Mouse (Mus musculus): ENCODE data around the gene Mgme1. TPM values are rescaled to one million over a fixed set of nuclear protein-coding genes. Genes with fewer than 3 reads are reported as not detected.
A peak's percentile ranks its signal among the peaks of the same experiment; 100 is the strongest.

Mgme1 gene
- polyA plus RNA-seq, 1 experiment from 2014 or later: 24.2 TPM

DNA sequence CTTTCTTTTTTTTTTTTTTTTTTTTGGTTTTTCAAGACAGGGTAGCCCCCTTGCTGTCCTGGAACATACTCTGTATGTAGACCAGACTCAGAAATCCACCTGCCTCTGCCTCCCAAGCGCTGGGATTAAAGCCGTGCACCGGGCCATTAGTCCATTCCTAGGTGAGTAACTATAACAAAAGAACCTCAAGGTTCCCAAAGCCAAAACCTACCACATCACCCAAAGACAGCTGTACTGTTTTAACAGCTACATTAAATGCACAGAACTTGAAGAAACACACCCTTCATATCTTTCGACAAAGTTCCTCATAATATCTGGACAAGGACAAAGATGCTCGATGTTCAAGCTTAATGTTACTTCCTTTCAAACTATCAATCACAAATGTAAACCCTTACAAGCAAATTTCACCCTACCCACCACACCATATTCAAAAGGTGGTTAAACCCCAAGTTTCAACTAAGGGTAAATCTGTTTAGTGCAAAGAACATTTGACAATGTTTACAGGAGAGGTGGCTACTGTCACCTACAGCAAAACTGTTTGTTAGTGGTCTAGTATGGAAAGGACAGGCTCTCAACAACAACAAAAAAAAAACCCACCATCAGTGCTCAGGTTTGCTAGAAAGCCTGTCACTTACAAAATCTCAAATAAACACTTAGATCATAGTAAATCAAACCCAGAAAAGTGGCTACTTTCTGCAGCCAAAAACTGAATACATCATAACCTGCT, 3.3 kb upstream of the Mgme1 start:
- H3K4me3 ChIP-seq (replicated peaks): peak overlapping the region; percentile 81; the same call in 1 of the 2 replicates
- H3K36me3 ChIP-seq: peaks cover 11% of the 10 kb centered on the region
- H3K27me3 ChIP-seq: no peaks in the 10 kb centered on the region
- peaks cover 42% of the 10 kb centered on the region for H3K4me1 ChIP-seq
- 59% methylated on average over 5 of the region's 5 CpGs for WGBS
- H3K27ac ChIP-seq: peak overlapping the region; percentile 41
- no peaks in the 10 kb centered on the region for H3K9me3 ChIP-seq (replicated peaks)
- peak overlapping the region; percentile 95; the same call in 1 of the 2 replicates for H3K9ac ChIP-seq
- ATAC-seq (replicated peaks; ENCODE audit: low FRiP score): no peak
- H3K4me2 ChIP-seq: peak overlapping the region; percentile 68

DNA sequence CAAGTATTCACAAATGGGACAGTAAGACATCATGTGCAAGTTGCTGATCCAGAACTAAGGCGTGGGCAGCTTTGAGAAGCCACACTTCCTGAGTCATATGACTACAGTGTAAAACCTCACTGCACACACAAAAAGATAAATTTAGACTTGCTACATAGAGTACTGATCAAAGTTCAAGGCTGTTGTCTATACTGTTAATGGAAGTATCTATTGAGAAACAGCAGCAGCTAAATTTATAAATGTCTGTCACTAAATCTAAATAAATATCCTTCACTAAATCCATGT, 2.8 kb upstream of the Mgme1 start:
- H3K27me3 ChIP-seq: no peaks in the 10 kb centered on the region
- H3K9ac ChIP-seq: peak overlapping the region; percentile 95; the same call in 1 of the 2 replicates
- H3K4me3 ChIP-seq (replicated peaks): peak overlapping the region; percentile 81; the same call in 1 of the 2 replicates
- 30% methylated on average over 1 of the region's 1 CpGs for WGBS
- peaks cover 42% of the 10 kb centered on the region for H3K4me1 ChIP-seq
- ATAC-seq (replicated peaks; ENCODE audit: low FRiP score): no peak
- peak overlapping the region; percentile 68 for H3K4me2 ChIP-seq
- H3K36me3 ChIP-seq: peaks cover 13% of the 10 kb centered on the region
- H3K27ac ChIP-seq: peak overlapping the region; percentile 41; the same call in 1 of the 2 replicates
- no peaks in the 10 kb centered on the region for H3K9me3 ChIP-seq (replicated peaks)

DNA sequence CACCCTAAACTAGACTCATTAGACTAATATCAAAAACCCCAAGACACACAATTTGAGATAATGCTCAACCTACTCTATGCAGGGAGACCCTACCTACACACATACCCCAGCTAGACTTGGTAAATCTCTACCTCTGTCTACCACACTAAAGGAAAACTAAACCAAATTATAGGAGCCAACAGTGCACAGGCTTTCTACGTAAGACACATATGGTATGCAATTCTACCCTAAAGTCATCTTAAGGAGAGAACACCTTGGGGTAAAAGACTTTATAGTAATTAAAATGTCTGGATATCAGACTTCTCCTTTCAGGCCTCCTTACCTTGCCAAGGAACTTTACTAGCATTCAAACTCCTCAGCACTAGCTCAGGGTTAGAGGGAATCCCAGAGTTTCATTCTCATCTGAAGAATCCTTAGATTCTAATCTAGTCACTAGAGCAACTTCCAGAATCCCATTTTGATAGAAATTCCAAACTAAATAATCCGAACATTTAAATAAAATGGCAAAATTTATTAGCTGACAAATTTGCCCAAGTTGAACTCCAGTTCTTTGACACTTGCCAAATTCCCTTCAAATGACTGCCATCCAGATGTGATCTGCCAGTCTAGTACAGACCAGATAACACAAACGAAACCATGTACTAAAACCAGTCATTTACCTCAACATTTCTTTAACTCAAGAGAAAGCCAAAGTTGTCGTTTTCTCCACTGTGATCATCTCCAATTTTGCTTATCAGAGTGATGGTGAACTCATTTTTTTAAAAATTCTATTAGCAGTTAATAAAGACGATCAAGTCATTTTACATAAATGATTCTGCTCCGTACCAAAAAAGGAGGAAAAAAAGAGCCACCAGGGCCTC, 1.8 kb upstream of the Mgme1 start:
- peak overlapping the region; percentile 81 for H3K4me3 ChIP-seq (replicated peaks)
- peak overlapping the region; percentile 95 for H3K9ac ChIP-seq
- no peaks in the 10 kb centered on the region for H3K9me3 ChIP-seq (replicated peaks)
- no peak overlapping the region; the same call in 1 of the 2 replicates for H3K27ac ChIP-seq
- peaks cover 13% of the 10 kb centered on the region for H3K36me3 ChIP-seq
- 9% methylated on average over 6 of the region's 6 CpGs for WGBS
- peaks cover 41% of the 10 kb centered on the region for H3K4me1 ChIP-seq
- no peaks in the 10 kb centered on the region for H3K27me3 ChIP-seq
- ATAC-seq (replicated peaks; ENCODE audit: low FRiP score): no peak
- peak overlapping the region; percentile 68 for H3K4me2 ChIP-seq

DNA sequence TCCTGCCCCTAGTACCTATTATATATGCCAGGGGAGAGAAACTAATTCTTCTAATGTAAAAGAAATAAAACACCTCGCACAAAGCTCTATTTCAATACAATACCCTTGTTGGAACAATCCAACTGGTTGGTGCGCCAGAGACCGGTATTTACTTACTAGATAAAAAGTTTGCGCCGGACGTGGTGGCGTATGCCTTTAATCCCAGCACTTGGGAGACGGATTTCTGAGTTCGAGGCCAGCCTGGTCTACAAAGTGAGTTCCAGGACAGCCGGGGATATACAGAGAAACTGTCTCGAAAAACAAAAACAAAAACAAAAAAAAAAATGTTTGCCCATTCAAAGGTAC, 1.2 kb upstream of the Mgme1 start:
- no peak overlapping the region for H3K27ac ChIP-seq
- H3K4me2 ChIP-seq: peak overlapping the region; percentile 68
- under 1% methylated on average over 11 of the region's 11 CpGs for WGBS
- ATAC-seq (replicated peaks; ENCODE audit: low FRiP score): no peak
- H3K36me3 ChIP-seq: peaks cover 10% of the 10 kb centered on the region
- H3K27me3 ChIP-seq: no peaks in the 10 kb centered on the region
- no peaks in the 10 kb centered on the region for H3K9me3 ChIP-seq (replicated peaks)
- H3K4me1 ChIP-seq: peaks cover 43% of the 10 kb centered on the region
- H3K9ac ChIP-seq: peak overlapping the region; percentile 95
- H3K4me3 ChIP-seq (replicated peaks): peak overlapping the region; percentile 81

DNA sequence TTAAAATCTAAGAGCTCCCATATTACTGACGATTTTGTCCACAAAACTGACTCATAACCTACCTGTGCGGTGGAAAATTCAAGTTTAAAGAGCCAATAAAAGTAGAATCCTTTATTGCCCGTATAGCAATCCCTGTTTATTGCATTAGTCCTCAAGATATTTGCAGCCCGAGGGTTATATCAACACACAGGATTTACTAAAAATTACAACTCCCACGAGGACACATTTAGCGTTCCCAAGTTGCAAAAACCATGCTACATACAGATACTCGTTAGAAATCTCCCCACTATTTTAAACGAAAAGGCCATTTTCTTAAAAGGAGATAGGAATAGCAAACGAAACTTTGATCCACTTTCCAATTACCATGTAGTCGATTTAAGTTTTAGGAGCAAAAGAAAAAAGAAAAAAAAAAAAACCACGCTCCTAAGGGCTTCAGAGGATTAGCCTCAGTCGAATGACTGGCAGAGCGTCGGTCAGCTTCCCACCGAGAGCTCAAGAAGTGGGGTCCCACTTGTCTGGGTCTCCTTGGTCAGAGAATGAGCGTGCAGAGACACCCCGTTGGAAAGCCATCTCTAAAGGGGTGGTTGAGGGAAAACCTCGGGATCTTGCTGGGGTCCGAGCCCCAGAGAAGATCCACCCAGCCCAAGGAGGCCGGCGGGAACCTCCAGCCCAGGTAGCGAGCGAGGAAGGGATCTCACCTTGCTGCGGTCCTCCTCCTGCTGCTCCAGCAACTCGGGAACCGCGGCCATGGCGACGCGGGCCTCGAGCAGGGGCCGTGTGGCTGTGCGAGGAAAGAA, 586 bp upstream of the Mgme1 start:
- Histone ChIP-seq H3K27ac (peak overlapping the region; percentile 96), H3K36me3 (peaks cover 10% of the 10 kb centered on the region), H3K27me3 (no peaks in the 10 kb centered on the region), H3K9ac (peak overlapping the region; percentile 95), H3K9me3 (replicated peaks) (no peaks in the 10 kb centered on the region), H3K4me1 (peaks cover 45% of the 10 kb centered on the region), H3K4me2 (peak overlapping the region; percentile 68), H3K4me3 (replicated peaks) (peak overlapping the region; percentile 81)
- WGBS: under 1% methylated on average over 30 of the region's 33 CpGs
- no peak for ATAC-seq (replicated peaks; ENCODE audit: low FRiP score)

DNA sequence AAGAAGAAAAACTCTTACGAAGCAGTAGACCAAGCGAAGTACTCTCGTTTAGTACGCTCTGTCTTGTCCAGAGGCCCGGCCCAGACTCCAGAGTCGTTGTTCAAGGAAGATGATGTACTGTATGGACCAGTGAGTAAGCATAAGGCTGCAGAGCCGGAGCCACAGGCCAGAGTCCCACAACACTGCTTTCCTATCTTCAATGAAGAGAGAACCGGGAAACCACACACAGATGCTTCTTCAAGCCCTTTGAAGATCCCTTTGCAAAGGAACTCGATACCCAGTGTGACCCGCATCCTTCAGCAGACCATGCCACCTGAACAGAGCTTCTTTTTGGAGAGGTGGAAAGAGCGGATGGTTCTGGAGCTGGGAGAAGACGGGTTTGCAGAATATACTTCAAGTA, 1.6 kb downstream of the Mgme1 start:
- no peaks in the 10 kb centered on the region for H3K27me3 ChIP-seq
- H3K4me2 ChIP-seq: no peak overlapping the region
- peaks cover 19% of the 10 kb centered on the region for H3K36me3 ChIP-seq
- peaks cover 33% of the 10 kb centered on the region for H3K4me1 ChIP-seq
- 85% methylated on average over 12 of the region's 12 CpGs for WGBS
- ATAC-seq (replicated peaks; ENCODE audit: low FRiP score): no peak
- no peak overlapping the region for H3K27ac ChIP-seq
- no peaks in the 10 kb centered on the region for H3K9me3 ChIP-seq (replicated peaks)
- H3K9ac ChIP-seq: 0 out of 2 replicates have a peak overlapping the region, but pooled peaks have one; percentile 10
- H3K4me3 ChIP-seq (replicated peaks): no peak overlapping the region

DNA sequence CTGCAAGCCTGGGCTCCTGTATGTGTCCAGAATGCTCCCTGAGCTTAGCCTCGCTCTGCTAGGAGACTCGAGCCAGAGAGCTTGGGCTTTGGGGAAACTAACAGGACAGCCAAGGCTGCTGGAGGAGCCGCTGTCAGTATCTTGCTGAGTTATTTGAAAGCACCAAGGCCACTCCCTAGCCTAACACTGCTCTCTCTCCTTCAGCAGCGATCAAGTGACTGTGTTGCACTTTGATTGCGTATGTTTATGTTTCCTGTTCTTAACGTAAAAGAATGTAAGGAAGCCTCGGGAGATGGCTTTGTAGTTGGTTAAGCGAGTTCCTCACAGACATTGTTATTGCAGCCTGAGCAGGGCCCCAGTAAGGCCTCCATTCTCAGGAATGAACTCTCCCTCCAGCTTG, 4.3 kb downstream of the Mgme1 start:
- Histone ChIP-seq H3K36me3 (peaks cover 42% of the 10 kb centered on the region), H3K4me2 (peak overlapping the region; percentile 27), H3K4me1 (peaks cover 21% of the 10 kb centered on the region), H3K9me3 (replicated peaks) (no peaks in the 10 kb centered on the region), H3K9ac (0 out of 2 replicates have a peak overlapping the region, but pooled peaks have one; percentile 17), H3K27ac (peak overlapping the region; percentile 76), H3K27me3 (no peaks in the 10 kb centered on the region), H3K4me3 (replicated peaks) (no peak overlapping the region)
- WGBS: 32% methylated on average over 8 of the region's 8 CpGs
- no peak for ATAC-seq (replicated peaks; ENCODE audit: low FRiP score)

DNA sequence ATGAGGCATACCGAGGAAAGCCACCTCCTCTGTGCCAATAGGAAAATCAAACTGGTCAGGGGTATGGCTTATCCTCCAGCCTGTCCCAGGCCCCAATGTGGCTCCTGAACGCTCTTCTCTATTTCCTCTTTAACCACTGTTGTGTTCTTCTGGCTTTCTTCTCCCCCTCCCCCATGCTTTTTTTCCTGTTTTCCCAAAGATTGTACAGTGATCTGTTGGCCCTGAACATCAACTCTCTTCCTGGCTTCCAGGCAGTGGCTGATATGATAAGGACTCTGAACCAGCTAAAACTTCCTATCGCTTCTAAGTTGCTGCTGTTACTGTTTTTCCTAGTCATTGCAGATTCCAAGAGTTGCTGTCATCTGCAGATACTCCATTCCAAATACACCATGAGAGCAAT, 6.4 kb downstream of the Mgme1 start:
- WGBS: 87% methylated on average over 3 of the region's 3 CpGs
- H3K4me3 ChIP-seq (replicated peaks): no peak overlapping the region
- no peak for ATAC-seq (replicated peaks; ENCODE audit: low FRiP score)

DNA sequence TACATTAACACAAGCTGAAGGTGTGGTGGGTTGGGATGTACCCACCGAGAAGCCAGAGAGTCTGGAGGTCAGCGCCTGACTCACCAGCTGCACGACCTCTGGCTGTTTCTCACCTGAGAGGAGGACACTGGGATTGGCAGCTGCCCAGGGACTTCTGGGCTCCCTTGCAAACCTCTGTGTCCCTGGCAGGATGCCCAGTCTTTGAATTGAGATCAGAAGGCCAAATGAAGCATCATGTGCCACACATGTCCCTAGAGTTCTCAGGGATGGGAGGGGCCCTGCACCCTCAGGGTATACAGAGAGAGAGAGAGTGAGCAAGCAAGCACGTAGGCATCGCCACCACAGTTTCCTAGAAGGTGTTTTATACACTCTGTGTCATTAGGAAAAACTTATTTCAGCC, 9.3 kb downstream of the Mgme1 start:
- Histone ChIP-seq H3K36me3 (peaks cover 41% of the 10 kb centered on the region), H3K9ac (no peak overlapping the region), H3K4me1 (peaks cover 22% of the 10 kb centered on the region), H3K9me3 (replicated peaks) (no peaks in the 10 kb centered on the region), H3K27ac (no peak overlapping the region), H3K4me2 (no peak overlapping the region), H3K4me3 (replicated peaks) (no peak overlapping the region), H3K27me3 (no peaks in the 10 kb centered on the region)
- 75% methylated on average over 5 of the region's 5 CpGs for WGBS
- no peak for ATAC-seq (replicated peaks; ENCODE audit: low FRiP score)

More for the DNA sequence above, 6.4 kb downstream of the Mgme1 start:
- H3K27ac ChIP-seq: no peak overlapping the region
- peaks cover 27% of the 10 kb centered on the region for H3K4me1 ChIP-seq
- H3K9ac ChIP-seq: no peak overlapping the region
- no peaks in the 10 kb centered on the region for H3K9me3 ChIP-seq (replicated peaks)
- no peak overlapping the region for H3K4me2 ChIP-seq
- peaks cover 51% of the 10 kb centered on the region for H3K36me3 ChIP-seq
- no peaks in the 10 kb centered on the region for H3K27me3 ChIP-seq

DNA sequence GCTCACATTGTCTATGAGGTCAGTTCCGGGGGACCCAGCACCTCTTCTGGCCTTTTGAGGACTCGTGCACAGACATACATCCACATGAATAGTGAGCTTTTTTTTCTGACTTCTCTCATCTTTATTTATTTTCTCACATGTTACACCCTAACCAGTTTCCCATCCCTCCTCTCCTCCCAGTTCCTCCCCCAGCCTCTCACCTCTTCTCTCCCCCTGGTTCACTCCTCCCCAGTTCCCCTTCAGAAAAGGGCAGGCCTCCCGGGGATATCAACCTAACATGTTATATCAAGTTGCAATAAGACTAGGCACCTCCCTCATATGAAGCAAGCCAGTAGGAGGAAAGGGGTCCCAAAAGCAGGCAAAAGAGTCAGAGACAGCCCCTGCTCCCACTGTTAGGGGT, 10.1 kb downstream of the Mgme1 start:
- Histone ChIP-seq H3K36me3 (peaks cover 41% of the 10 kb centered on the region), H3K4me2 (no peak overlapping the region), H3K9me3 (replicated peaks) (no peaks in the 10 kb centered on the region), H3K9ac (no peak overlapping the region), H3K4me1 (peaks cover 19% of the 10 kb centered on the region), H3K27ac (no peak overlapping the region), H3K4me3 (replicated peaks) (no peak overlapping the region), H3K27me3 (no peaks in the 10 kb centered on the region)
- no peak for ATAC-seq (replicated peaks; ENCODE audit: low FRiP score)
- 62% methylated on average over 3 of the region's 3 CpGs for WGBS

DNA sequence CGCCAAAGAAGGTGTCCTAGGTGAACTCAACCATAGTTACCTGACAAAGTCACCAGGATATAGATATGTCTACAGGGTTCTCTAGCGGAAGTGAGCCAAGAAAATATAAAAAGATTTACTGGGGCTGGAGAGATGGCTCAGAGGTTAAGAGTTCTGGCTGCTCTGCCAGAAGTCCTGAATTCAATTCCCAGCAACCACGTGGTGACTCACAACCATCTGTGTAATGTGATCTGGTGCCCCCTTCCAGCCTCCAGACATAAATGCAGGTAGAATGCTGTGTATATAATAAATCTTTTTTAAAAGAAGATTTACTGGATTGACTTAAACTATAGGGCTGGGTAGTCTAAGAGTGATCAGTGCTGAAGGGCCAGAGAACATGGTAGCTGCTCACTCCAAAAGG, 11.0 kb downstream of the Mgme1 start:
- Histone ChIP-seq H3K9ac (no peak overlapping the region), H3K27ac (0 out of 2 replicates have a peak overlapping the region, but pooled peaks have one; percentile 9), H3K36me3 (peaks cover 38% of the 10 kb centered on the region), H3K9me3 (replicated peaks) (no peaks in the 10 kb centered on the region), H3K4me1 (peaks cover 19% of the 10 kb centered on the region), H3K4me3 (replicated peaks) (no peak overlapping the region), H3K4me2 (no peak overlapping the region), H3K27me3 (no peaks in the 10 kb centered on the region)
- no peak for ATAC-seq (replicated peaks; ENCODE audit: low FRiP score)
- WGBS: 57% methylated on average over 3 of the region's 3 CpGs

Data from kidney, embryonic 15.5 days (tissue).